Mouse (Mus musculus): ENCODE measurements around the gene Olfr307.
"Not testable (repeated sequence)": the region's sequence is repeated elsewhere in the genome, so short reads cannot be mapped to it uniquely, and the experiment has no call there.

Olfr307 gene

GRCm38 (mm10) chr7:86337486-86337885 lies at the start of gene Olfr307:
Olfr307 (minus strand) TSS chr7:86337586.
- DNase-seq (ENCODE audit: low read depth, low spot score) = no peak

GRCm38 (mm10) chr7:86386558-86386957 lies 49.2 kb upstream of the Olfr307 start, which contains the start of gene Olfr304:
Olfr304 (minus strand) TSS chr7:86386658.
- DNase-seq (ENCODE audit: low read depth, low spot score) = no peak

- no peak for DNase-seq (ENCODE audit: low read depth, low spot score)
These were observed 48.4 kb upstream of the Olfr307 start for GRCm38 (mm10) chr7:86385769-86386168.

GRCm38 (mm10) chr7:86366828-86367227 lies 29.4 kb upstream of the Olfr307 start, which contains the start of gene Olfr305:
Olfr305 (minus strand) TSS chr7:86366928.
- DNase-seq (ENCODE audit: low read depth, low spot score) = no peak

- not testable (repeated sequence) for DNase-seq (ENCODE audit: low read depth, low spot score)
These were observed 8.9 kb upstream of the Olfr307 start for GRCm38 (mm10) chr7:86346296-86346695.

- no peak for DNase-seq (ENCODE audit: low read depth, low spot score)
These were observed 6.9 kb upstream of the Olfr307 start for GRCm38 (mm10) chr7:86344253-86344652.

GRCm38 (mm10) chr7:86342881-86343565 lies 5.6 kb upstream of the Olfr307 start:
- DNase-seq (ENCODE audit: low read depth, low spot score) = no peak

GRCm38 (mm10) chr7:86325530-86325929 lies 11.9 kb downstream of the Olfr307 start, which contains the start of gene Olfr308:
Olfr308 (minus strand) TSS chr7:86325630.
- no peak for DNase-seq (ENCODE audit: low read depth, low spot score)

GRCm38 (mm10) chr7:86321323-86321722 lies 16.1 kb downstream of the Olfr307 start:
- no peak for DNase-seq (ENCODE audit: low read depth, low spot score)

- DNase-seq (ENCODE audit: low read depth, low spot score) = no peak
These were observed 23.8 kb downstream of the Olfr307 start, which contains the start of gene Olfr309 for GRCm38 (mm10) chr7:86313608-86314007. Olfr309 (minus strand) TSS chr7:86313708.

All from CD4-positive helper T cell, adult 2 months (primary cell).